Mouse (Mus musculus) ES-E14 (cell line): Measurements from ENCODE around the gene Dync1li1. TPM values are rescaled to one million over a fixed set of nuclear protein-coding genes. Genes with fewer than 3 reads are reported as not detected.

Experiments used
- DNase-seq: peaks from one replicate; pipeline ENCODE4 v3.0.0-alpha.2; 2013; ENCODE audit warnings: low read depth, low spot score
- H3K27ac ChIP-seq: 2 replicates; pipeline ENCODE4 v1.5.1; 2012; ENCODE audit warnings: low read depth, mild to moderate bottlenecking, low read length, moderate library complexity, mixed read lengths; ENCODE audit not compliant: poor library complexity, insufficient read depth, severe bottlenecking
- H3K36me3 ChIP-seq: 2 replicates; pipeline ENCODE4 v1.6.1; 2012; ENCODE audit warnings: mild to moderate bottlenecking, low read length, moderate library complexity, mixed read lengths; ENCODE audit not compliant: control insufficient read depth, poor library complexity, insufficient read depth, severe bottlenecking
- H3K4me1 ChIP-seq, 2 experiments: fragments of 150-350 bp in 1 of 2; sonication (generic) in 1 of 2; 2 replicates each; pipeline ENCODE4 v1.6.1; 2012; ENCODE audit warnings: low read length in 2 of 2, mild to moderate bottlenecking in 1 of 2, mixed read lengths in 1 of 2; ENCODE audit not compliant: control insufficient read depth in 2 of 2, insufficient read depth in 2 of 2, poor library complexity in 1 of 2
- H3K4me3 ChIP-seq, 2 experiments: fragments of 150-350 bp in 1 of 2; sonication (generic) in 1 of 2; 2 replicates each; pipeline ENCODE4 v1.5.1; 2012; ENCODE audit warnings: low read length in 2 of 2, low read depth in 1 of 2, mild to moderate bottlenecking in 1 of 2, mixed read lengths in 1 of 2; ENCODE audit not compliant: insufficient read depth in 1 of 2, poor library complexity in 1 of 2, severe bottlenecking in 1 of 2
- H3K9ac ChIP-seq: 2 replicates; pipeline ENCODE4 v1.6.1; 2012; ENCODE audit warnings: low read depth, mild to moderate bottlenecking, low read length, mixed read lengths; ENCODE audit not compliant: poor library complexity, insufficient read depth, severe bottlenecking
- H3K9me3 ChIP-seq: fragments of 150-350 bp; sonication (generic); 2 replicates; pipeline ENCODE4 v1.6.1; 2012; ENCODE audit warnings: low read depth, mild to moderate bottlenecking, low read length; ENCODE audit not compliant: control insufficient read depth, insufficient read depth
- CHD2 ChIP-seq: IDR thresholded peaks from 2 replicates; pipeline ENCODE4 v1.6.1; 2014; ENCODE audit warnings: mild to moderate bottlenecking, low read depth, low read length, inconsistent platforms
- HCFC1 ChIP-seq: IDR thresholded peaks from 2 replicates; pipeline ENCODE4 v1.6.1; 2012; ENCODE audit warnings: low read length, inconsistent platforms, borderline replicate concordance; ENCODE audit not compliant: insufficient read depth
- MAFK ChIP-seq: IDR thresholded peaks from 2 replicates; pipeline ENCODE4 v1.6.1; 2014; ENCODE audit warnings: mild to moderate bottlenecking, low read depth, low read length, inconsistent platforms; ENCODE audit not compliant: insufficient read depth
- ZC3H11A ChIP-seq: IDR thresholded peaks from 2 replicates; pipeline ENCODE4 v1.6.1; 2012; ENCODE audit warnings: low read depth, mild to moderate bottlenecking, inconsistent platforms, low read length, borderline replicate concordance
- ZNF384 ChIP-seq: IDR thresholded peaks from 2 replicates; pipeline ENCODE4 v1.6.1; 2012; ENCODE audit warnings: low read depth, low read length, inconsistent platforms
- in situ Hi-C, 2 experiments: fragments of 600-800 bp; cut with MboI; formaldehyde crosslinking; loops; one replicate each; pipeline ENCODE4 v1.15.1; 2025; ENCODE audit warnings: low sequenced_read_pairs in 2 of 2, inconsistent platforms in 1 of 2; ENCODE audit not compliant: unreplicated experiment in 2 of 2
- total RNA-seq: library from RNA; depleted of rRNA; stranded (reverse); fragments of 300-350 nt; gene quantifications from 2 replicates; pipeline ENCODE4 v1.2.3, GENCODE M21; 2012

Gene Dync1li1
- total RNA-seq, 1 experiment, result 63.8 TPM

DNA sequence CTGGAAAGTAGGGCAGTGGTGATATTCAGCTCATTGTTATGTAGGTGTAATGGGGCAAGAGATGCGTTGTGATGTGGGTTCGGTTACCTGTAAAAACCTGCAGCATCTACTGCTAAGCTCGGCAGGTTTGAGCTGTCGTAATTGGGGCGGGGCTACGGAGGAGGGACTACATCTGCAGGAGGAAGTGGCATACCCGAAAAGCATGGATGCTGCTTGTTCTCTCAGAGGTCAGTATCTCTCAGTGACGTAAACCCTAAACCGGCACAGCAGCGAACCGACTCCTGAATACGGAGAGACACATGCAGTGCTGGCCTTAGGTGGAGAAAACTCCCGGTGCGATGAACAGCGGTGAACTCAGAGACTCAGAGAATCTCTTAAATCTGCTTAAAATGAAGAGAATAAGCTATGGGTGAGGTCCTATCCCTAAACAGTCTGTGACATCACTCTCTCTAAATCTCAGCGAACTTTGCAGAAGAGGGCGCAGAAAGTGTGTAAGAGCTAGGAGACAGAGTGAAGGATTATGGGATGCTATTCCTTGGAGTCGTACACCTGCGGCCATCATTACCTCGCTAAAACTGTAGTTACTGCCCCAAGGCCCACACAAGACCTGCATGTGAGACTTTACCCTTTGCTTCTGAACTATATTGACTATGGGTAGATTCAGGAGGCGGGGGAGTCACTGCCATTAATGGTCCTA, 37.5 kb upstream of the Dync1li1 start:
- peaks cover 4 to 14% of the 10 kb centered on the region in 2 experiments; a peak in 1 of 4 replicates for H3K4me1 ChIP-seq
- H3K36me3 ChIP-seq, result no peaks in the 10 kb centered on the region
- peak overlapping the region; percentile 29 to 71; a peak in 3 of 4 replicates for H3K4me3 ChIP-seq
- H3K9ac ChIP-seq, result 0 out of 2 replicates have a peak overlapping the region, but pooled peaks have one; percentile 23
- H3K9me3 ChIP-seq, result no peaks in the 10 kb centered on the region
- no peak for DNase-seq
- no peak for TF ChIP-seq MAFK
- in situ Hi-C loops, result no loop called here
- H3K27ac ChIP-seq, result no peak overlapping the region; the same call in 1 of the 2 replicates

DNA sequence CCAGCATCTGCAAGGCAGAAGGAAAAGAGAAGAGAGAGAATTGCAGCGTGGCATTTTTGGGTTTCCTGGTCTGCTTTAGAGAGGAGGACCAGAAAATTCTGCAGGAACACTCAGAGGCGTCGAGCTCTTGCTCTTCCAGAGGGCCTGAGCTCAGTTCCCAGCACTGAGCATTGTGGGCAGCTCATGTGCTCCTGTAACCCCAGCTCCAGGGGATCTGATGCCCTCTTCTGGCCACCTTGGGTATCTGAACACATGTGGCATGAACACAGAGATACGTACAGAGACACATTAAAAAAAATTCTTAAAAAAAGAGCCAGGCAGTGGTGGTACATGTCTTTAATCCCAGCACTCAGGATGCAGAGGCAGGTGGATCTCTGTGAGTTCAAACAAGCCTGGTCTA, 33.2 kb upstream of the Dync1li1 start:
- no peak for TF ChIP-seq ZNF384
- no peak for TF ChIP-seq MAFK
- no peak for TF ChIP-seq ZC3H11A
- no peak for TF ChIP-seq HCFC1
- no peak for TF ChIP-seq CHD2
- H3K36me3 ChIP-seq, result no peaks in the 10 kb centered on the region
- in situ Hi-C loops, result no loop called here
- H3K9me3 ChIP-seq, result no peaks in the 10 kb centered on the region
- peaks cover 2 to 7% of the 10 kb centered on the region in 2 experiments; a peak in 1 of 4 replicates for H3K4me1 ChIP-seq
- no peak overlapping the region for H3K4me3 ChIP-seq
- DNase-seq, result no peak
- H3K9ac ChIP-seq, result no peak overlapping the region
- no peak overlapping the region for H3K27ac ChIP-seq

DNA sequence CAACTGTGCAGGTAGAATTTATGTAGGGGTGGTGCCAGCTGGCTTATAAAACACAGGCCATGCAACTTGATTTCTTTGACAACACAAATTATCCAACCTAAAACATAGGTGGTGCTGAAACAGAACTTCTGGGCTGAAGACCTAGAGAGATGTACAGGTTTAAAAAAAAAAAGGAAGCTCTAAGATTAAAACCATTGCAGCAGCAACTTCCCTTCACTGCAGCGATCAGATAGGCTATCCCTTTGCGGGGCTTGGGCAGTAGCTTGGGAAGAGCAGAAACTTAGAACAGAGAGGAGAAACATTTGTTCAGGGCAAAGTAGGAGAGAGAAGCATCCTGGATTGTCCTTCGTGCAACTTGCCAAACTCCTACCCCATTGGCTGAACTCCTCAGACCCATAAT, 31.9 kb upstream of the Dync1li1 start:
- in situ Hi-C loops, result no loop called here
- no peak overlapping the region for H3K4me3 ChIP-seq
- TF ChIP-seq CHD2 (no peak), HCFC1 (no peak), ZNF384 (no peak), MAFK (no peak), ZC3H11A (no peak)
- H3K4me1 ChIP-seq, result 0 out of 4 replicates have a peak, but pooled peaks cover 0 to 3% of the 10 kb centered on the region in 2 experiments
- H3K27ac ChIP-seq, result no peak overlapping the region
- H3K9me3 ChIP-seq, result no peaks in the 10 kb centered on the region
- H3K9ac ChIP-seq, result no peak overlapping the region
- no peak for DNase-seq
- H3K36me3 ChIP-seq, result no peaks in the 10 kb centered on the region

DNA sequence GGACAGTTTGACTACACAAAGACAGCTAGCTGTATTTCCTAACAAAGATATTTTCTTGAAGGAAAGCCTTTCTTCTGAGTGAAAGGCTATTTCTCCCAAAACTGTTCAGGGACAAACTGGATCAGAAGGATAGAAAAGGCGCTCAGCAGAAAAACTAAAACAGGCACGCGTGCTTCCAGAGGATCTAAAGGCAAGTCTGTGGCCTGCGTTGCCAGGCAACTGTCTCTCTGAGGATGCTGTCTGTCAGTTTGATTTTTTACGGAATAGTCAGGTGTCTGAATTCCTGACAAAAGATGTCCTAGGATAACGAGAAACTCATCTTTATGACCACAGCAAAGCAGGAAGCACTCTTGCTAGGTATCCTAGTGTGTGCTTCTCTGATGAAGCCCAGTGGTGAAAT, 28.1 kb upstream of the Dync1li1 start:
- Histone ChIP-seq H3K9me3 (no peaks in the 10 kb centered on the region), H3K9ac (no peak overlapping the region), H3K4me1 (peaks cover 6 to 8% of the 10 kb centered on the region in 2 experiments; a peak in 2 of 4 replicates), H3K27ac (no peak overlapping the region), H3K4me3 (no peak overlapping the region), H3K36me3 (no peaks in the 10 kb centered on the region)
- TF ChIP-seq CHD2 (no peak), ZNF384 (no peak), MAFK (no peak), ZC3H11A (no peak), HCFC1 (no peak)
- in situ Hi-C loops, result no loop called here
- no peak for DNase-seq

DNA sequence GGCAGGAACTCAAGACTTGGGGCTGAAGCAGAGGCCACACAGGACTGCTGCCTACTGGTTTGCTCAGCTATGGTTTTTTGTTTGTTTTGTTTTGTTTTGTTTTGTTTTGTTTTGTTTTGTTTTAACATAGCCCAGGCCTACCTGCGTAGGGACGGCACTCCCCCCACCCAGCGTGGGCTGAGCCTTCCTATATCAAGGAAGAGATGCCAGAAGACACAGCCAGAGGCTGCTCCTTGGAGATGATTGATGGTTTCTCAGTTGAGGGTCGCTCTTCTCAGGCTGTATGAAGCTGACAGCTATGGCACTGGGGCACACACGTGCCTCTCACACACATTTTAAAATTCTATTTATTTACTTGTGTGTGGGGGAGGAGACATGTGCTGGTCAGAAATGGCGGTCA, 27.6 kb upstream of the Dync1li1 start:
- Histone ChIP-seq H3K9ac (no peak overlapping the region), H3K9me3 (no peaks in the 10 kb centered on the region), H3K4me1 (peaks cover 6 to 8% of the 10 kb centered on the region in 2 experiments; a peak in 2 of 4 replicates), H3K36me3 (no peaks in the 10 kb centered on the region), H3K27ac (no peak overlapping the region), H3K4me3 (no peak overlapping the region)
- in situ Hi-C loops, result no loop called here
- no peak for DNase-seq
- TF ChIP-seq ZC3H11A (no peak), MAFK (no peak), ZNF384 (no peak), CHD2 (no peak), HCFC1 (no peak)
